Mouse (Mus musculus): Measurements from ENCODE around the gene Sgca.
"Not testable (repeated sequence)": the region's sequence is repeated elsewhere in the genome, so short reads cannot be mapped to it uniquely, and the experiment has no call there.

The Sgca gene

DNA sequence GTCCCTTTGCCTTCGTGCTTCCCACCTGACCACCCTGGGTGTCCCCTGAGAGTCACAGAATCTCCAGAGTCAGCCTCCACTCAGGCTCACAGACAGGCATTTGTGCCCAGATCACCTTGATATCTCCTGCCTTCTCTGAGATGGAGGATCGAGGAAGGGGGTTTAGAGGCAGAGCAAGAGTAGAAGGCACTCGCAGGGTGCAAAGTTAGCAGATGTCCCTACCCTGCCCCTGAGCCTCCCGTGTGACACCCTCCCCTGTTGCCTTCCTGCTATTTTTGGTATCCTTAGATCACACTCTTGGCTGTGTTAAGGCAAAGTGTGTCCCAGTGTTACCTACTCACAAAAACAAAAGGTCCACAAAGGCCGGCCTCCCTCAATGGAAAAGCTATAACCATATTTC lies at the start of gene Sgca:
TSS of gene Sgca (minus strand) at position 129 of the 400 bp plus-strand sequence.
- in situ Hi-C loops (cut with MseI, MboI), result no loop called here

DNA sequence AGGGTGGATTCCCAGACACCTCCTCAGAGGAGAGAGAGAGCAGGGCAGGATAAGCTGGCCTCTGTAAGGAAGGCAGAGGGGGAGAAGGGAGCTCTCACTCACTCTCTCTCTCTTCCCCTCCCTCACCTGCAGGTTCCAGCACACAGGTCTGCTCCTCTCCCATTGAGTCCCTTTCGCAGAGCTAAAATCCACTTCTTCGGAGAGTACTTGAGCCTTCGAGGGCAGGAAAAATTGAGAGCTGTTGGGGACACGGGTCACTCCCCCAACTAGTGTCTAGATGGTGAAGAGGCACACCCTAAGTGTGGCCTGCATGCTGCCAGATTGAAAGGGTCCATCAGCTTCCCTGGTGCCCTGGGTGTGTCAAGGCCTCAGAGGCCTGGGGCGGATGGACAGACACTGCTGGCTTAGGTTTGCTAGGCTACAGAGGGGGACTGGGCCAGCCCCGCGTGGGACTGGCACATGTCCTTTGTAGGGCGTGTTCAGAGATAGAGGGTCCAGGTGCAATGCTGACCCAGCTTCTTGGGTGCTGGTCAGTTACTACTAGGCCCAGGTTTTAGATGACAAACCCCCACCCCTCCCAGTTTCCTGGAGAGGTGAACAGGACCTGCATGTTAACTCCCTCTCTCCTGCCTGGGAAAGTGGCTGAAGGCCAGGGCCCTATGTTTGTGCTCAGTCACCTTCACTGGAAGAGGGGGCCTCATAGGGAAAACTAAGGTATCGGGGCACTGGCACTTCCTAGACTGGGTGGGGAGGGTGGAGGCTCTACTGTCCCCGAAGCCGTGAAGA lies 49.3 kb upstream of the Sgca start:
- in situ Hi-C loops (cut with MseI, MboI), result no loop called here

DNA sequence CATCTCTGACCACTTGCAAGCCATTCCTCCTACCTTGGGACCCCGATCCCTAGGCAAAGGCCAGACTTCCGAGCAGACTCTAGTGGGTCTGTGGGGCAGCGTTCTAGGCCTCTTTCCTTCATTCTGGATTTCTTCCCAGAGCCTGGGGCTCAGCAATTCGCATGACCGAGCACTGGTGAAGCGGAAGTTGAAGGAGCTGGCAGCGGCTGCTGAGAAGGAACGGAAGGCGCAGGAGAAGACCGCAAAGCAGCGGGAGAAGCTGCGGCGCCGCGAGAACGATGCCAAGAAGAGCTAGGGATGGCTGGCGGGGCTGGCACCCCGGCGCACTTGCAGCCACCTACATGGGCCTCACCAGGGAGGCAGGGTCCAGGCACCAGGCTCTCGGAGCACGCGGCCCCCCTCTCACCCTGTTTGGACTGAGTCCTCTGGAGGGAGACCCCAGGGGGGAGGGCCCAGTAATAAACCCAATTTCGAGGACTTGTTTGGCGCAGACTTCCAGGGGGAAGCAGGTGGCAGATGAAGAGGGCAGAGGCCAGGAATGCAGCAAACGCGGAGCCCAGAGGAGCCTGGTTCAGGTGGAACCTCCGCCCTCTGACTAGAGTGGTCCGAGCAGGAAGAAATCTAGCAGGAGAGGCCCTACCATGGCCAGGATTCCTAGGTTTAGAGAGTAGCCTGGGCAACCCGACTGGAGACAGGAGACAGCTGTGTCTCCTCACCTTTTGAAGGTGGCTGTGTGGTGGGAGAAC lies 48.5 kb upstream of the Sgca start:
- in situ Hi-C loops (cut with MseI, MboI), result no loop called here

DNA sequence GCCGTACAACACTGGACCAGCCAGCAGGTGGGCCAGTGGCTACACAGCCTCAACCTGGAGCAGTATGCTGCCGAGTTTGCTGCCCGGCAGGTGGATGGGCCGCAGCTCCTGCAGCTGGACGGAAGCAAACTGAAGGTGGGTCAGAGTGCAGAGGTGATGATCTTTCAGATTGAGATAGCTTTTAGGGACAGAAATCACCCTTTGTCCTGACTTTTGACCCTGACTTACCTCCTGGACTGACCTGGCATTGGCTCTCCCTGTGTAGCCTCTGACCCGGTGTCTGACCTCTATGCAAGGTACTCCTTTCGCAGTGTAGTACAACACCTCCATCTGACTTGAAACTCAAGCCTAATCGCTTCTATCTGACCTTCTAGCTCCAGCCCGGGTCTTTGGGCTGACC lies 47.4 kb upstream of the Sgca start:
- in situ Hi-C loops (cut with MseI, MboI), result no loop called here

DNA sequence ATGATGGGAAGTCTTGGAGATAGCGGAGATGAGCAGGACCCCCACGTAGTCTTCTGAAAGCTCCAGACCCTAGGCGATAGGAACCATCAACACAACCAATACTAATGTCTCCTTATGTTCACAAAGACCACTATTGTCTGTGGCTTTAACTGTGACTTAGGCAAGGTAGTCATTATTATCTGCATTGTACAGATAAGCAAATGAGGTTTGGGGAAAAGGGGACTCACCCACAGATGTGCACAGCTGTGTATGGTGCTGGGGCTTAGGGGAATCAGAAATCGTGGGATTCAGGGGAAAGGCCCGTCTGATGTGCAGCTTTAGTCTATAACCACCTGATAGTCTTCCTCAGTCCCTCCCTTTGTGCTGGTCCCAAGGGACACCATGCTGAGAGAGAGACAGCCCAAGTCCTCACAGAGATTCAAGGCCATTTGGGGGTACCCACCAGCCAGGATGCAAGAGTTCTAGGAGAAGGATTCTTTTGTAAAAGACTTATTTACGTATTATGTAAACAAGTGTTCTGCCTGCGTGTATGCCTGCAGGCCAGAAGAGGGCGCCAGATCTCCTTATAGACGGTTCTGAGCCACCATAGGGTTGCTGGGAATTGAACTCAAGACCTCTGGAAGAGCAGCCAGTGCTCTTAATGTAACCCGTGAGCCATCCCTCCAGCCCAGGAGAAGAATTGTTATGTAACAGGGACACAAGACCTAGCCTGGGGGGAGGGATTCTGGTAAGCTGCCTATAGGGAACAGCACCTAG lies 46.3 kb upstream of the Sgca start:
- in situ Hi-C loops (cut with MseI, MboI), result no loop called here

DNA sequence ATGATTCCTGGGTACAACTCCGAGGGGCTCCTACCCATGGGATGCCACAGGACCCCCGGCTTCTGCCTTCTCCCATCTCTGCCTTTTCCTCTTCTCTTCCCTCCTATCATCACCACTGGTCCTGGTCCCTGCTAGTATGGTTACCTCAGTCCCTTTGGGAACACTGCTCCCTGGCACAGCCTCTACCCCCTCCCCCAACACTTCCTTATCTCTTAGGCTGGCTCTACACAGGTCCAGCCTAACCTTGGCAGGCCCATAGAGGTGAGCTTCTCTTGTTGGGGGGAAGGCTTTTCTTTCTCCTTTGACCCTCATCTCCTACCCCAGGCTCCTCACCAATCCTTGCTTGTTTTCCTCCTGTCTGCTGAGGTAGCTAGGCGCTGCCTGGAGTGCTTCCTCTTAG lies 39.4 kb upstream of the Sgca start:
- in situ Hi-C loops (cut with MseI, MboI), result no loop called here

DNA sequence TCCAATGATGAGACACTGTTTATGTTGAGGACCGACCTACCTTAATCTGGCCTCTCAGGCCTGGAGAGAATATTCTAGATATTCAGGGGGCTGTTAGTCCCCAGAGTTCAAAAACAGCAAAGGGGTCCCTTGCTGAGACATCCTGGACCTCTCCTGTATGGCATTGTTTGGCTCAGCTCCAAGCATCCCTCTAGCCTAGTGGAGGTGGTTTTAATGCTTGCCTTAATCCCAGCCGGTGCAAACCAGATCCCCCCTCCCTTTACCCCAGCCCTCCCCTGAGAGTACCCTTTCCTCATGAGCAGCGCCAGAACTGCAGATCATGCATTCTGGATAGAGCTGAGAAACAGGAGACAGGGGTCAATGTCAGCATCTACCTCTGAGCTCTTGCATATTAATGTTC lies 36.4 kb upstream of the Sgca start:
- in situ Hi-C loops (cut with MseI, MboI), result no loop called here

DNA sequence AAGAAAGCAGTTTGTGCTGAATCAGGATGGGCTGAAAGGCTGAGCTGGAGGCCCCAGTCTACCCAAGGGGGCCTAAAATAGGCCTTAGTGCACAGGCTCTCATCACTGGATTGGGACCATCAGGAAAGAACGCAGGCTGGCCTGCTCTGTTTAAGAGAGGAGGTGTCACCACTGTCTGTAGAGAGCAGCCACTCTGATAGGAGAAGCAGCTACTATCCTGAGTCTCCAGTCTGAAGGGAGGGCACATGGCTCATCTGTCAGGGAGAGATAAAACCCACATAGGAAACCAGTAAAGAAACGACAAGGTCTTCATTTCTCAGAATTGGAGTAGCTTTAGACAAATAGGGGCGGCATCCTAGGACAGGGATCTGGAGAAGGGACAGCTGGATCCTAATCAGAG lies 35.9 kb upstream of the Sgca start:
- in situ Hi-C loops (cut with MseI, MboI), result no loop called here

DNA sequence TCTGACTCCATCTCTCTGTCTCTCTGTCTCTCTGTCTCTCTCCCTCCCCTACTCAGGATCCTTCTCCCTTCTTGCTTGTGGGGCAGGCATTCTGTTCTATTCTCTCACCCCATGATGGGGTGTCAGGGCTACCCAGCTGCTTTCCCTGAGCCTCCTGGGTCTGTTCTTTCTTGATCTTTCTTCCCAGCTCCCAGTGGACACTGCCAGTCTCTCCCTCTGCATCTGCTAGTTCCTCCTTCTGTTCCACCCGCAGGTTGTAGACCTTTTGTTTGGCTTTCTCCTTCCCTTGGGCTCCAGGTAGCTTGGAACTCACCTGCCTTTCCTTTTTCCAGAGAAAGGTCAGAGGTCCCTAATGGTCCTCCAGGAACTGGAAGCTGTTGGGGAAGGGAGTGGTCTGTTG lies 35.3 kb upstream of the Sgca start:
- in situ Hi-C loops (cut with MseI, MboI), result no loop called here

DNA sequence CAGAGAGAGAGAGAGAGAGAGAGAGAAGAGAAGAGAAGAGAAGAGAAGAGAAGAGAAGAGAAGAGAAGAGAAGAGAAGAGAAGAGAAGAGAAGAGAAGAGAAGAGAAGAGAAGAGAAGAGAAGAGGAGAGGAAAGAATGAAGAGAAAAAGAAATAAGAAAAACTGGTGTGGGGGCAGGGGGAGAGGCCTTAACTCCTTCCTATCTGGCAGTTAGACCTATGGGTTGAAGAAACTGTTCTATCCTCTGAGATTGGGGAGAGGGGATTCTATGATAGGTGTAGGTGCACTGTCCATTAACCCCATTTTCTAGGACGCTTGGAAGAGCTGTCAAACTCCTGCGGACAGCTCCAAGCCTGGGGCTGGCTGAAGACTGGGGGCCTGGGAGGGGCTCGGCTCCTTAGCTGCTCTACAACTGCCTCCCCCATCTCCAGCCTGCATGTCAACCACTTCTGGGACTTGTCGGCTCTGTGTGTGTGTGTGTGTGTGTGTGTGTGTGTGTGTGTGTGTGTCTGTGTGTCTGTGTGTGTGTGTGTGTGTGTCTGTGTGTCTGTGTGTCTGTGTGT lies 34.8 kb upstream of the Sgca start:
- in situ Hi-C loops (cut with MseI, MboI), result not testable (repeated sequence)

DNA sequence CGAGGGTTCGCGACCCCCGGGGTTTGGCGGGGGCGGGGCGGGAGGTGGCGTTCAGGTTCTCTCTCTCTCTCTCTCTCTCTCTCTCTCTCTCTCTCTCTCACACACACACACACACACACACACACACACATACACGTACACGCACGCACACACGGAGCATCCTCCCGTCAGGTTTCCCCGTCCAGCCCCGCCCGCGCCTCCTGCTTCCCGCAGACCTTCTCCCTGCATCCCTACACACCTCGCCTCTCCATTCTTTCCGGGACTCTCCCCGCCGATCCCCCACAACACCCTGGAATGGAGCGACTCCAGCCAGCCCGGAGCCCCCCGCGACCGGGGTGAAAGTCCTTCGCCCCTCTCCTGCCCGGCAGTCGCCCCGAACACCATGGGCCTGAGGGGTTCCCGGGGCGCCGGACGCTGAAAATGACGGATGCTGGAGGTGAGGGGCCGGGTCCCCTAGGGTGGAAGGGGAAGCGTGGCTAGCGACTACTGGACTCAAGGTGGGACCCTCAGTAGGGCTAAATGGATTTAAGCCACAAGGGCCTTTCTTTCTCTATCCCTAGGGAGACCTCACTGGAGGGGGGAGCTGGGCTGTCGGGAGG lies 34.1 kb upstream of the Sgca start:
- in situ Hi-C loops (cut with MseI, MboI), result no loop called here

DNA sequence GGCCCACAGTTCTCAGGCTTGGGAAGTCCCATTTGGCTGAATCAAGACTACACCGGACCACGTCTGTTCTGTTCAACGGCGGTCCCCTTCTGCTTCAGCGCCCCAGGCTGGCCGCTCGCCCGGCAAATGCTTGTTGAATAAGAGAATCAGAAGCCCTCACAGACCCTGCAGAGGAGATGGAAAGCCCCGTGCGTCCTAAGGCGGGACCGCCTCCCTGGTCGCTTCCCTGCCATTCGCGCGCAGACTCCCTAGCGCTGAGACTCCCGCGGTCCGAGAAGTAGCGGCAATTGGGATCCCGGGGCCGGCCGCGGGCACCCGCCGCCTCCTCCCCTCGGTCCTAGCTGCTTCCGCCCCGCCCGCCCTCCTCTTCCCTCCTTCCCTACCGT lies 33.5 kb upstream of the Sgca start, which contains the start of gene Samd14:
TSS of gene Samd14 (plus strand) at position 251 of the 386 bp plus-strand sequence.
- in situ Hi-C loops (cut with MseI, MboI), result no loop called here

DNA sequence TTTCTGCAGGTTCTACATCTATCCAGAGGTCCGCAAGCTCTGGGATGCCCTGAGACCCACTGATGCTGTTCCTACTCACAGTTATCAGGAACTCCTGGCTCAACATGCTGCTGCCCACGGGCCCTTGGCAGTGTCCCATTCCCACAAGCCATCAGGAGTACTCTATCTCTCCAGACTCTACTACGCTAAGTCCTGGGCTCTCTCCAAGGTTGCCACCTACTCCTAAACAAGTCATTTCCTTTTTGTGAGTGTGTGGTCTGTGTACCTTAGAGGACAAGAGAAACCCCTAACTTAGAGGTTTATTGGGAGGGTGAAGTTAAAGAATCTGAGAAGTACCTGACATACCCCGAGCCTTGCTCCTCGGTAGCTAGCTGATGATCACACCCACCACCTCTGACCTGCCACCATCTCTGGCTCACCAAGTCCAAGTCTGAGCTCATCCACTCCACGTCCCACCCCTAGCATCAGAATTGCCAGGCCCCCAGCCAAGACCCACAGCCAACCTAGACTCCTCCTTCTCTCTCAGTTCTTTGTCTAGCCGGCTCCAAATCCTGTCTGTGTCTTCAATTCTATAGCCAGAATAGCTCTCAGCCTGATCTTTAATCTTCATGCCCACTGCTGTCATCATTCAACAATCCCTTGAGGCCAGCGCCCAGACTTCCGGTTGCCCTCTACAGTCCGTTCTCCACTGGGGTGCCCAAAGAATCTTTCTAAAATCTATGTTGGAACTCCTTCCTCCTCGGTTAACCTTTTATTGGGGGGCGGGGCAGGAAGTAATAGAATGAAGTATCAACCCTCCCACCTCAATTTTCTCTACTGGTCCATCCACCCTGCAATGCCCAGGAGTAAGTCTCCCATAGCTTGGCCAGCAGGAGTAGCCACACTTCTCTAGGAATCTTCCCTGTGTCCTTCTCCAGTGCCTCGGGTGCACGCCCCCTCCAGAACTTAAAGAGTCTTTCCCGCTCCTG lies 32.8 kb upstream of the Sgca start:
- in situ Hi-C loops (cut with MseI, MboI), result no loop called here

DNA sequence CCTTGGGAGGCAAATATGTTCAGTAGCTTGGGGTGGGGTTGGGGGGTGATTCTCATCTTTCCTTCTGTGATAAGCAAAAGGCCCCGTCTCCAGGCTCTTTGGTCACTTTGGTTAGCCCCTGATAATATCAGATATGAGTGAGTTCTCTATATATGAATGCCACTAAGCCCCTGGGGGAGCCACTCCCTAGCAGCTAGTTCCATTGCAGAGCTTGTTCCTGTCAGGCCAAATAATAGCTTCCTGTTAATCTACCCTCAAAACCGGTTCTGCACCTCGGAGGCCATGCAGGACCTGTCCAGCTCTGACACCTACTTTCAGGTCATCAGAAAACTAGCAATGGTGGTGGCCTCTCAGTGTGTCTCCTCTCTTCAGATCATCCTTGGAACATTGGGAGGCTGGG lies 31.3 kb upstream of the Sgca start:
- in situ Hi-C loops (cut with MseI, MboI), result no loop called here

DNA sequence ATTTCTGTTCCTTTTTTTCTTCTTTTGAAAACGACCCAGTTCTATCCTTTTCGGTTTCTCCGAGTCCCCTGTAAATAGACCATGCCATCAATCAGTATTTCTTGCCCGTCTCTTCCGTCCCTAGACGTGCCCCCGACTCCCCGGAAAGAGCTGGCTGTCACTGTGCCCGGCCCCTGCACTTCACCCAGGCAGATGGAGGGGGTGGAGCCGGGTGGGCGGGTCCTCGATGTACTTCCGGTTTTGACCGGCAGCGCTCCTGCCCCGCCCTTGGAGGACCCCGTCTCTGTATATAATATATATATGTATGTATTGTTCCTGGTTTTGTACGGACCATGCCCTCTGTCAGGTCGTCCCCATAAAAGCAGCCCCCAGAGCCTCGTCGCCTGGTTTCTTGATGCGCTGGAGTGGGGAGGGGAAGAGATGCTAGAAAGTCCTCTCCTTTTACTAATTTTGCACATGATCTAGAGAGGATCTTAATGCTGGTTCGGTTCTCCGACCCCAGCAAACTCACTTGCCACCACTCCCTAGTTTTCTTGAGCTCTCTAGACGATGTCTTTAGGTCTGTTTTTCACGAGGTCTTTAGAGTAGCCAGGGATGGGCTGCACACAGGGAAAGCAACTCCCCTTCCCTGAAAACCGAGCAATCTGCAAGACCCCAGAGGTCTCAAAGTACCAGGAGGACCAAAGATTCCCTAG lies 30.5 kb upstream of the Sgca start:
- in situ Hi-C loops (cut with MseI, MboI), result no loop called here

DNA sequence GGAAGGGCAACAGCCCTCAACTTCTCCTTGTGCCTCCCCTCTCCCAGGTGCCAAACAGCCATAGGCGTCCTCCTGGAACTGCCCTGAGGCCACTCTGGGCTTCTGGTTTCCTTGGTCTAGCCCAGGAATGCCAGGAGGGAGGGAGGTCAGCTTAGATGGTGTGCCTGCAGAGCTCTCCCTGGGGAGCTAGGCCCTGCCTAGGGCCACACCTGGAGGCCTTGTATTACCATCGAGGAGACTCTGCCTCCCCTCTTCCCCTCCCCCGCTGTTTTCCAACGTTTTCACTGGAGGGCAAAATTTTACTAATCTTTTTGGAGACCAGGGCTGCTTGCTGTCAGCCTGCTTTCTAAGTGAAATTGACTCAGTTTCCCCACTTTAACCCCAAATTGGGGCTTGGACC lies 29.9 kb upstream of the Sgca start:
- in situ Hi-C loops (cut with MseI, MboI), result no loop called here

DNA sequence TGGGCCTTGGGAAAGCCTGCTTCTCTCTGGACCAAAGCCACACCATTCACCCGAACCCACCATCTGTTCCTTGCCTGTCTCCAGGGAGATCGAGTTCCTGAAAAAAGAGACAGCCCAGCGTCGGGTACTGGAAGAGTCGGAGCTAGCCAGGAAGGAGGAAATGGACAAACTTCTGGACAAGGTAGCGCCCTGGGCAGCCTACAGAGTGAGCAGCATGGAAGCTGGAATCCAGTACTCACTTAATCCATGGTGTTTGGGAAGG lies 28.7 kb upstream of the Sgca start:
- in situ Hi-C loops (cut with MseI, MboI), result no loop called here

DNA sequence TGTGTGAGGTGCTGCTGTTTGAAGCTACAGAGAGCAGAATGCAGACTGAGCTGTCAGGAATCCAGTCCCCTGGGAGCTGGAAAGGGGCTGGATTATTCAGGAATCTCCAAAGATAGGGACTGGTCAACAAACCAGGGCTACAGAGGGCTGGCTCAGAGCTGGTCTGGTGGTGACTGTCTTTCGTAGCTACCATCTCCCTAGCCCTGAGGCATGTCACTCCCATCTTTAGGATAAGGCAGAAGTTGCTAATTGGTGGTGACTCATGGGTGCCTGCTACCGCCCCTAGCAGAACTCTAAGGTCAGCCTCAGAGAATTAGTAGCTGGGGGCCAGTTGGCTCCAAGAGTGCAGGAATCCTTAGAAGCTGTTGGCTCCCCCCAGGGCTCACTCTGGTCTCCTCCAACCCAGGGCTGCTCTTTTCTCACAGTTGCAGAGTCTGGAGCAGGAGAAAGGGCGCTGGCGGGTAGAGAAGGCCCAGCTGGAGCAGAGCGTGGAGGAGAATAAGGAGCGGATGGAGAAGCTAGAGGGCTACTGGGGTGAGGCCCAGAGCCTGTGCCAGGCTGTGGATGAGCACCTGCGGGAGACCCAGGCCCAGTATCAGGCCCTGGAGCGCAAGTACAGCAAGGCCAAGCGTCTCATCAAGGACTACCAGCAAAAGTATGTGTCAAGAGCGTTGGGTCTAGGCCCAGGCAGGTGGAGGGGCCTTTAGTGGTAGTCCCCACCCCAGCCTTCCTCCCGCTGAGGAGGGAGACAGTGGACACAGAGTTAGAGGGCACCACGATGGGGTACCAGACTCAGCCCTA lies 28.2 kb upstream of the Sgca start:
- in situ Hi-C loops (cut with MseI, MboI), result no loop called here

DNA sequence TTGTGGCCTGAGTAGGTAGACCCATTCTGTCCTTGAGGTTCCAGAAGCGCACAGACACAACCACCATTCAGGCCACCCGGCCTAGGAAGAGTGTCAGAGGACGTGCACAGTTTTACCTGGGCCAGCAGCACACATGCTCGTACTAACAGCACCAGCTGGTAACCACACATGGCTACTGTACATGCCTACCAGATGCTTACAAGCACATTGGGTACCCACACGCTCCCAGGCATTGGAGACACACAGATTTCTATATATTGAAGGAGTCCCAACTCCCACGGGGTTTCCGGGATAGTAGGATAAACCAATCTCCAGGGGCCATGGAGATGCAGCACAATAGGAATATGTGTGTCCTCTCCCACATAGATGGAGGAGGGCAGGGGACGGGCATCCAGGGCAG lies 26.6 kb upstream of the Sgca start:
- in situ Hi-C loops (cut with MseI, MboI), result no loop called here

Data from mouse trophoblast stem cell (cell line).